Comparison of ENCODE assay signal across 28 mouse cellular contexts in genomic region chr7:99322691-99323320, GRCm38 (mm10). TPM values are rescaled to one million over a fixed set of nuclear protein-coding genes. Genes with fewer than 3 reads are reported as not detected.
A peak's percentile ranks its signal among the peaks of the same experiment; 100 is the strongest.
DNase-seq lines count a peak whose midpoint lies in the region; ATAC-seq lines count a peak whose summit lies in the region.
"Had no signal": no experiment of that assay in that cellular context is flagged by ENCODE, and none has a peak within 500 bp of the region (broad histone marks: within the 10 kb centered on the region; RNA-seq: fewer than 3 reads in every experiment).

No protein-coding gene starts in this region.

- H3K27ac ChIP-seq in hindbrain, embryonic 13.5 days = peak overlapping the region; percentile 40; the same call in 1 of the 2 replicates
- no peak overlapping the region for H3K27ac ChIP-seq in hindbrain, embryonic 14.5 days
- H3K27ac ChIP-seq in neural tube, embryonic 13.5 days (replicated peaks) = 0 out of 2 replicates have a peak overlapping the region, but pooled peaks have one; percentile 0
- no peak overlapping the region for H3K27ac ChIP-seq in midbrain, embryonic 11.5 days (ENCODE audit: low read depth, low read length)
- H3K27ac ChIP-seq: embryonic facial prominence, embryonic 13.5 days; forebrain, embryonic 12.5 days; heart, embryonic 15.5 days; liver, embryonic 14.5 days; midbrain, embryonic 12.5 days had no signal

- ATAC-seq in hindbrain, embryonic 13.5 days (ENCODE audit: low FRiP score) = no peak
- no peak for ATAC-seq in hindbrain, embryonic 14.5 days (ENCODE audit: low FRiP score)
- no peak for ATAC-seq in neural tube, embryonic 13.5 days (ENCODE audit: low read depth)
- no peak for ATAC-seq in midbrain, embryonic 11.5 days (ENCODE audit: low FRiP score)
- ATAC-seq: activated CD4-positive, CD25-positive, alpha-beta regulatory T cell, adult 4 months; CD4-positive, CD25-positive, alpha-beta regulatory T cell, adult 4 months; forebrain, postnatal 0 days; intestine, postnatal 0 days had no signal

- peaks cover 69% of the 10 kb centered on the region for H3K4me1 ChIP-seq in hindbrain, embryonic 13.5 days (replicated peaks)
- peaks cover 19% of the 10 kb centered on the region for H3K4me1 ChIP-seq in hindbrain, embryonic 14.5 days (replicated peaks; ENCODE audit: control insufficient read depth, insufficient read depth, low read length)
- H3K4me1 ChIP-seq in neural tube, embryonic 13.5 days (replicated peaks) = peaks cover 61% of the 10 kb centered on the region
- peaks cover 16% of the 10 kb centered on the region for H3K4me1 ChIP-seq in midbrain, embryonic 11.5 days (ENCODE audit: control insufficient read depth, insufficient read depth, low read length)

- H3K4me3 ChIP-seq in hindbrain, embryonic 13.5 days = no peak overlapping the region
- H3K4me3 ChIP-seq in hindbrain, embryonic 14.5 days (replicated peaks; ENCODE audit: low read length) = no peak overlapping the region
- H3K4me3 ChIP-seq in neural tube, embryonic 13.5 days = no peak overlapping the region
- H3K4me3 ChIP-seq in midbrain, embryonic 11.5 days (ENCODE audit: low read depth, low read length) = no peak overlapping the region
- H3K4me3 ChIP-seq: embryonic facial prominence, embryonic 13.5 days; erythroblast, embryonic 14.5 days; forebrain, embryonic 12.5 days; heart, embryonic 15.5 days; midbrain, embryonic 12.5 days; myocyte had no signal

- no peaks in the 10 kb centered on the region for H3K9me3 ChIP-seq in hindbrain, embryonic 13.5 days
- H3K9me3 ChIP-seq in hindbrain, embryonic 14.5 days (ENCODE audit: control insufficient read depth, low read length) = no peaks in the 10 kb centered on the region
- H3K9me3 ChIP-seq in neural tube, embryonic 13.5 days = no peaks in the 10 kb centered on the region
- no peaks in the 10 kb centered on the region for H3K9me3 ChIP-seq in midbrain, embryonic 11.5 days (ENCODE audit: control insufficient read depth, low read length)
- H3K9me3 ChIP-seq: embryonic facial prominence, embryonic 13.5 days; forebrain, embryonic 12.5 days; heart, embryonic 15.5 days; midbrain, embryonic 12.5 days had no signal

- peaks cover 48% of the 10 kb centered on the region for H3K36me3 ChIP-seq in hindbrain, embryonic 13.5 days
- H3K36me3 ChIP-seq in hindbrain, embryonic 14.5 days (replicated peaks; ENCODE audit: control insufficient read depth, insufficient read depth) = peaks cover 33% of the 10 kb centered on the region
- H3K36me3 ChIP-seq in neural tube, embryonic 13.5 days = peaks cover 49% of the 10 kb centered on the region
- no peaks in the 10 kb centered on the region for H3K36me3 ChIP-seq in midbrain, embryonic 11.5 days (ENCODE audit: control insufficient read depth, insufficient read depth, low read length)
- H3K36me3 ChIP-seq: embryonic facial prominence, embryonic 13.5 days; heart, embryonic 15.5 days had no signal

- WGBS in hindbrain, embryonic 13.5 days = 95% methylated on average over 6 of the region's 6 CpGs
- WGBS in hindbrain, embryonic 14.5 days = 88% methylated on average over 6 of the region's 6 CpGs
- WGBS in neural tube, embryonic 13.5 days = 87% methylated on average over 6 of the region's 6 CpGs
- 92% methylated on average over 6 of the region's 6 CpGs for WGBS in midbrain, embryonic 11.5 days

- H3K4me2 ChIP-seq in hindbrain, embryonic 13.5 days = no peak overlapping the region
- H3K4me2 ChIP-seq in hindbrain, embryonic 14.5 days (replicated peaks) = no peak overlapping the region
- no peak overlapping the region for H3K4me2 ChIP-seq in neural tube, embryonic 13.5 days
- H3K4me2 ChIP-seq in midbrain, embryonic 11.5 days = no peak overlapping the region
- H3K4me2 ChIP-seq: embryonic facial prominence, embryonic 13.5 days; forebrain, embryonic 12.5 days; heart, embryonic 15.5 days; midbrain, embryonic 12.5 days had no signal

- intact Hi-C loops in heart, postnatal 14 days (cut with DNase I) = no loop called here

- H3K9ac ChIP-seq in hindbrain, embryonic 13.5 days = no peak overlapping the region
- no peak overlapping the region for H3K9ac ChIP-seq in hindbrain, embryonic 14.5 days
- H3K9ac ChIP-seq in neural tube, embryonic 13.5 days = no peak overlapping the region
- H3K9ac ChIP-seq in midbrain, embryonic 11.5 days (ENCODE audit: low read length) = no peak overlapping the region
- H3K9ac ChIP-seq: embryonic facial prominence, embryonic 13.5 days; forebrain, embryonic 12.5 days; forebrain, postnatal 0 days; heart, embryonic 15.5 days; liver, embryonic 14.5 days; midbrain, embryonic 12.5 days had no signal

- peak; percentile 49 for DNase-seq in heart, adult 8-10 months (ENCODE audit: low spot score)
- DNase-seq in heart, postnatal 14 days = no peak
- DNase-seq in hindbrain, embryonic 14.5 days (ENCODE audit: low spot score) = no peak
- no peak for DNase-seq in neural tube, embryonic 10.5 days (ENCODE audit: extremely low spot score, low spot score)
- peak; percentile 46 for DNase-seq in fibroblast of lung, adult 2 months (ENCODE audit: low read depth)
- no peak for DNase-seq in midbrain, embryonic 11.5 days (ENCODE audit: low spot score, missing footprints)
- DNase-seq: adrenal gland, adult 2 months; adrenal gland, postnatal 36 days; cerebellum, adult 18-20 months; cerebellum, postnatal 10 days; forebrain, postnatal 0 days; kidney, adult 9 months; kidney, postnatal 10 days; liver; thymus, postnatal 14 days had no signal

- no peaks in the 10 kb centered on the region for H3K27me3 ChIP-seq in hindbrain, embryonic 13.5 days
- no peaks in the 10 kb centered on the region for H3K27me3 ChIP-seq in hindbrain, embryonic 14.5 days (ENCODE audit: control insufficient read depth, insufficient read depth, low read length)
- no peaks in the 10 kb centered on the region for H3K27me3 ChIP-seq in neural tube, embryonic 13.5 days
- H3K27me3 ChIP-seq in midbrain, embryonic 11.5 days (ENCODE audit: control insufficient read depth, insufficient read depth, low read length) = peaks cover 15% of the 10 kb centered on the region

RNA-seq across cellular contexts. Expression of gene Serpinh1, which starts 30.2 kb away (rescaled TPM):
- total RNA-seq in heart, adult 8-10 months (2022) = 100 to 1,000 TPM; 129 to 268 (median 205) TPM
- total RNA-seq in heart, postnatal 14 days (2021) = 100 to 1,000 TPM; 387 to 469 TPM
- polyA plus RNA-seq in hindbrain, embryonic 13.5 days (2015; fragmentation: Nextera tagmentation; extraction: Ambion mirVana) = 394 and 407 TPM in 2 replicates
- polyA plus RNA-seq in hindbrain, embryonic 14.5 days (2014; fragmentation: Nextera tagmentation; extraction: Ambion mirVana) = 122 and 128 TPM in 2 replicates
- 462 and 484 TPM in 2 replicates for polyA plus RNA-seq in neural tube, embryonic 13.5 days (2015; fragmentation: Nextera tagmentation; extraction: Ambion mirVana)
- 202 and 210 TPM in 2 replicates for polyA plus RNA-seq in midbrain, embryonic 11.5 days (2014; fragmentation: Nextera tagmentation; extraction: Ambion mirVana)
- polyA plus RNA-seq: activated CD4-positive, CD25-positive, alpha-beta regulatory T cell, adult 4 months had no signal

RNA-seq across cellular contexts. Expression of gene Map6, which starts 55.6 kb away (rescaled TPM):
- total RNA-seq in heart, adult 8-10 months (2022) = 1 to 10 TPM; 3.0 to 5.1 (median 3.6) TPM
- 1 to 10 TPM; 3.0 to 4.3 TPM for total RNA-seq in heart, postnatal 14 days (2021)
- 104 and 106 TPM in 2 replicates for polyA plus RNA-seq in hindbrain, embryonic 13.5 days (2015; fragmentation: Nextera tagmentation; extraction: Ambion mirVana)
- 122 and 135 TPM in 2 replicates for polyA plus RNA-seq in hindbrain, embryonic 14.5 days (2014; fragmentation: Nextera tagmentation; extraction: Ambion mirVana)
- polyA plus RNA-seq in neural tube, embryonic 13.5 days (2015; fragmentation: Nextera tagmentation; extraction: Ambion mirVana) = 105 and 111 TPM in 2 replicates
- 38.8 and 43.1 TPM in 2 replicates for polyA plus RNA-seq in midbrain, embryonic 11.5 days (2014; fragmentation: Nextera tagmentation; extraction: Ambion mirVana)
- total RNA-seq: common myeloid progenitor, adult 5-6 weeks had no signal
- polyA plus RNA-seq: erythroblast, embryonic 14.5 days had no signal

RNA-seq across cellular contexts. Expression of gene Gdpd5, which starts 58.4 kb away (rescaled TPM):
- total RNA-seq in heart, adult 8-10 months (2022) = 10 to 100 TPM; 19.7 to 30.7 (median 24.3) TPM
- total RNA-seq in heart, postnatal 14 days (2021) = 10 to 100 TPM; 32.8 to 33.0 TPM
- polyA plus RNA-seq in hindbrain, embryonic 13.5 days (2015; fragmentation: Nextera tagmentation; extraction: Ambion mirVana) = 53.2 and 55.3 TPM in 2 replicates
- 37.7 and 46.2 TPM in 2 replicates for polyA plus RNA-seq in hindbrain, embryonic 14.5 days (2014; fragmentation: Nextera tagmentation; extraction: Ambion mirVana)
- 53.0 and 59.8 TPM in 2 replicates for polyA plus RNA-seq in neural tube, embryonic 13.5 days (2015; fragmentation: Nextera tagmentation; extraction: Ambion mirVana)
- 16.2 and 16.7 TPM in 2 replicates for polyA plus RNA-seq in midbrain, embryonic 11.5 days (2014; fragmentation: Nextera tagmentation; extraction: Ambion mirVana)
- total RNA-seq: common myeloid progenitor, adult 5-6 weeks had no signal

Comparison
In these comparisons a context has a peak if more than half of its experiments do, and no peak if none do; other contexts are left out.
1. DNase-seq: peak in heart, adult 8-10 months (single experiment) and fibroblast of lung, adult 2 months (single experiment); none in heart, postnatal 14 days (0 of 2), hindbrain, embryonic 14.5 days (single experiment), neural tube, embryonic 10.5 days (single experiment) and midbrain, embryonic 11.5 days (single experiment).
2. H3K27ac ChIP-seq: peak in hindbrain, embryonic 13.5 days (single experiment) and neural tube, embryonic 13.5 days (single experiment); none in hindbrain, embryonic 14.5 days (single experiment) and midbrain, embryonic 11.5 days (single experiment).